Mouse (Mus musculus) urinary bladder, postnatal 4 days (tissue): ENCODE measurements at regions not wholly inside any gene's neighbourhood (a gene's known extent, or its start where the extent isn't known, plus 50 kb on each side); places are given as distances from the start of the nearest gene placed in this dataset.

Experiments used
- DNase-seq, 2 experiments: peaks; one replicate each; pipeline ENCODE4 v3.0.0; 2021 to 2022; ENCODE audit warnings: low spot score in 2 of 2

GRCm38 (mm10) chr16:87783561-87784304 is 85.0 kb downstream of the Bach1 start:
- no peak for DNase-seq

GRCm38 (mm10) chr16:87784405-87784994 is 85.8 kb downstream of the Bach1 start:
- no peak for DNase-seq

GRCm38 (mm10) chr16:87789539-87789938 is 90.8 kb downstream of the Bach1 start:
- DNase-seq: no peak

GRCm38 (mm10) chr16:87789957-87790356 is 91.2 kb downstream of the Bach1 start:
- no peak for DNase-seq

GRCm38 (mm10) chr16:87796514-87797248 is 97.9 kb downstream of the Bach1 start:
- no peak for DNase-seq

- no peak for DNase-seq
Measured at GRCm38 (mm10) chr16:87802317-87802716, 103.6 kb downstream of the Bach1 start.

GRCm38 (mm10) chr16:87817590-87817989 is 118.8 kb downstream of the Bach1 start:
- no peak for DNase-seq

GRCm38 (mm10) chr16:87834296-87834695 is 135.6 kb downstream of the Bach1 start:
- no peak for DNase-seq

- DNase-seq: peak; percentile 28 to 79
Measured at GRCm38 (mm10) chr16:87840949-87841546, 142.3 kb downstream of the Bach1 start.
